Mouse (Mus musculus): ENCODE measurements at regions not wholly inside any gene's neighbourhood (a gene's known extent, or its start where the extent isn't known, plus 50 kb on each side); places are given as distances from the start of the nearest gene placed in this dataset.
A peak's percentile ranks its signal among the peaks of the same experiment; 100 is the strongest.

DNA sequence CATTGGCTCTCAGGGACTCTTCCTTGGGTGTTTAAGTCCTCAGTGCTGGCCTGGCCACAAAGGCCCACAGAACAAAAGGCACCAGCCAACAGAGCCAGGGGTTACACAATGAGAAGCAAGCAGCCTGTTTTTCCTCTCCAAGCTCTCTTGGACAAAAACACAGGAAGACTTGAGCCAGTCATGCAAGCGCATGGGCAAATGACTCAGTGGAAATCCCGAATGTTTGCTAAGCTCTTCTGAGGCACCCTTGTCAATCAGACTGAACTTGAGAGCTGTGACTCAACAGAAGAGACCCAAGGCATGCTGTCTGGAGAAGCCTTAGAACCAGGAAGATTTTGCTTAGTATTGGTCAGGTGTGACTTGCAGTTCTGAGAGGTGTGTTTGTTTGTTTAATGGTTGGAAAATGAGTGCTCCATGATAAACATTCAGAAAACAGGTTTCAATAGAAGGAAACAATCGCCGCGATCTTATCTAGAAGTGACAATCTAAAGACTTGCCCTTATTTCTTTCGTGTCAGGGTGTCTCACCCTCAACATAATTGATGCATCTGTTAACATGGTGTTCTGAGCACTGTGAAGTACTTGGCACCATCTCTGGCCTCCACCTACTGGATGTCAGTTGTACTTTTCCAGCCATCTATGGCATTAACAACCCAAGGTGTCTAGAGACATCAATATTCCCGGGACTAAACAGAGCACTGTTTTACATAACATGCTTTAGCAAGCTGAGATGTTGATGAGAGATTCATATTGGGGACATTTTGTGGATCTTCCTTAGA lies 124.0 kb upstream of the Tmc1 start:
- no peak for DNase-seq (ENCODE audit: low spot score)

DNA sequence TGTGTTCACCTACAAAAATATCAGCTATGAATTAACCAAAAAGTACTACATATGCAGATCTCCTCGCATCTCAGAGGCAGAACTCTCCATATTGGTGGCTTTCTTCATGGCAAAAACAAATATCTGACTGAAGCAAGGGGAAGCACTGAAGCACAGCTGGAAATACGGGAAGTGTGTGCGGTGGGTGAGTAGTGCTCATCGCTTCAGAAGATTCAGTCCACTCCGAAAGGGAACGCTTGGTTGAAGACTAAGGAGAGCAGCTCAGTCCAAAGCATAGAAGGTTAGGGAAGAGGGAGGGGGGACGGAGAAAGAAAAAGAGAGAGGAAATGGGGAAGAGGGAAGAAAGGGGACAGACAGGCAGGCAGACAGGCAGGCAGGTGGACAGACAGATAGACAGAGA lies 114.4 kb upstream of the Tmc1 start:
- no peak for DNase-seq (ENCODE audit: low spot score)

DNA sequence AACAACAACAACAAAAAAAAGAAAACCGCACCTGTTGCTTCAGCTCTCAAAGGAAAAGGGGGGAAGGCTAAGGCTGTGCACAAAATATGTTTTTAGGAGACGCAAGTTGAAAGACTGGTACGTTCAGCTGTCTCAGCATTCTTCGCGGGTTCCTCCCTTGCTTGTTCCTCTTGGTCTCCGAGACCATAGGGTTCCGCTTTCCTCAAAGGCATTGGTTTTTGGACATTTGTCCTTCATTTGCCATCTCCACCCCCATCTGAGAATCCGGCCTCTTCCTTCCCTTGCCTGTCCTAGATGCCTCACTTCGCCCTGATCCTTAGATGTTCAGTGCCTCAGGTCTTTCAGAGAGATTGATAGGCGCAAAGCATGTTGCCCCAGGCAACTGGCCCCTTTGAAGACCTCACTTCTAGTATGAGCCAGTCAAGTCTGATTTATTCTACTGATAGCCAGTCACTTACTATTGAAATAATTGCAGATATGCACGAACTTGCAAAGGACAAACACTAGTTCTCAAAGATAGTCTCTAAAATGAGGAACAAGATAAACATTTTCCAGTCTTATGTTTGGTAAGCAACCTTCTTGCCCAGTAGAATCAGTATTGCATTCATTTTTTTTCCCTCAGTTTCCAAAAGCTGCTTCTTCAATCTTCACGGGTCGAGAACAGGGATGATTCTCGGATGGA lies 112.6 kb upstream of the Tmc1 start:
- DNase-seq (ENCODE audit: low spot score) = no peak

- DNase-seq (ENCODE audit: low spot score) = no peak
These were observed 110.9 kb upstream of the Tmc1 start for GRCm38 (mm10) chr19:21064902-21065301.

DNA sequence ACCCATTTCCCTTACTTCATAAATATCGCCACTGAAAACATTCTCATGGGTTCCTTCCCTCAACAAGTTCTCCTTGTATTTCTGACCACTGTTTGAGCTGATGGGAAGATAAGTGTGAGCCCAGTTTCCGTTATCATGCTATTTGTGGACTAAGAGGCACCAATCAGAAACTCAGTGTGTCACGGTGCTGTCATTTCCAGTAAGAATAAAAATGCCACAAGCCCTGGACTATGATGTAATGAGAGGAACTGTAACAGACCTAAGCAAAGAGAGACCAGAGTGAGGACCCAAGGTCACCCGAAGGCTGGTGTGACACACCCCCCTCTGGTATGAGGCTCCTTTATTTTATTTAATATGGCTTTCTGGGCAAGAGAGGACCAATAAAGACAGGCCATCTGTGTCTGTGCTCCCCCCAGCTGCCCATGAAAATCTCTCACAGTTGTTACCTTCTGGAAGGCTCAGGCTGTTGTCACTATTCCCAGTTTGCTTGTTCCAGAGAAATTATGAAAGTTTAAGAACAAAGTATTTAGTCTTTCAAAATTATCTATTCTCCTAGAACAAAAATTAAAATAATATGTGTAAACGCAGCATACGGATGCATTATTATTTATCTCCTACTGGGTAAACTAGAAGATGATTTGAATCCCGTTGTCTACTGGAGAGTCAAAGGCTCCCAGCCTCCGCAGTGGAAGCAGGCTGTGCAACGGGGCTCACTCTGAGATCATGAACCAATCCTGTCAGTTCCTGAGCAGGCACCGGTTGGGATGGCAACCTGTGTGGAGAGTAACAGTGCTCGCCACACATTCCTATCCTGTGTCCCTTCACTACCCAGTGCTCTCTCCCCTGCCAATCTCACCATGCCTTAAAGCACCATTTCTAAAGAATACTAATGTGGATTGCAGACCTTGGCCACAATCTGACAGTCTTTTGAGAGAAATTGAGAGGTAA lies 99.9 kb upstream of the Tmc1 start:
- DNase-seq (ENCODE audit: low spot score) = no peak

- DNase-seq (ENCODE audit: low spot score) = no peak
These were observed 98.8 kb upstream of the Tmc1 start for GRCm38 (mm10) chr19:21052771-21053170.

DNA sequence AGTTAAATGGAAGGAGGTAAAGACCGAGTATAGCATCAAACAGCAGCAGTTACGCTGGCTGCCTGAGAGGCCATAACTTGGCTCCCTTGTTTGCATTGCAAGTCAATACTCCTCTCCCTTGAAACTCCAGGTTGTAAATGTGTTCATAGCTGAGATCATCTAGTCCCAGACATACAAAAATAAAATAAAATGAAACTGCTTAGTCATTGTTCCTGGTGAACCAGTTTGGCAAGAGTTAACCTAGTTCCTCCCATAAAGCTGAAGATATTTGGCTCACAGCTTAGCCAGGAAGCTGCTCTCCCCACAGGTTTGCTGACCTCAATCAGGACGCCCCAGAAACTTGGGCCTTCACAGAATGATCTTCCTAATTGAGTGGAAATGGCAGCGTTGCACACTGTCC lies 97.9 kb upstream of the Tmc1 start:
- no peak for DNase-seq (ENCODE audit: low spot score)

DNA sequence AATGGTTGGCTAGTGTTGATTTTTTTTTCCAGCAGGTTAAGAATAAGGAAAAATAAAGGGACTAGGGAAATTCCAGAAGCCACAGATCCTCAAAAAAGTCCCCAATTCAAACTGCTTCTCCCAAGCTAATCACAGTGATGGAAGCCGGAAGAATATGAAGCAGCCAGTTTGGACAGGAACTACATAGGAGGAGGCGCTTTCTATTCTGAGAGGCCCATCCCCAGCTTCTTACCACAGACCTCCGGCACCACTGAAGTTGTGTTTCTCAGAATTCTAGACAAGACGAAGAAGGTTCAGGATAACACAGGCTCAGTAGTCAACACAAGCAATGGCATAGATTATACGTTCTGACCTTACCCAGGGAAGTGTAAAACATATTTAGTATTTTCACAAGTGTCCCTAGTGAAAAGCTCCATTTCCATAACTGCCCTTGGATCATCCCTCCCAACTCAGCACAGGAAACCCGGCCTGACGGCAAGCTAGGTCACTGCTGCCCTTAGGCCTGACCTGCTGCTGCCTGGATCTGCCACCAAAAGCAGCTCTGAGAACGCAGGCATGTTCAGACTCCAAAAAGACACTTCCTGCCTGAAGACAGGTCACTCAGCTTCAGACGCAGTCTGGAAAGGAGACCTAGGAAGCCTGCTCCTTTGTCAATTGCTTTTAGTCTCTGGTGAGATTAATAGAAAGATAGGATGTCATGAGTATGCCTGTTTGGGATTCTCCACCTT lies 97.2 kb upstream of the Tmc1 start:
- no peak for DNase-seq (ENCODE audit: low spot score)

DNA sequence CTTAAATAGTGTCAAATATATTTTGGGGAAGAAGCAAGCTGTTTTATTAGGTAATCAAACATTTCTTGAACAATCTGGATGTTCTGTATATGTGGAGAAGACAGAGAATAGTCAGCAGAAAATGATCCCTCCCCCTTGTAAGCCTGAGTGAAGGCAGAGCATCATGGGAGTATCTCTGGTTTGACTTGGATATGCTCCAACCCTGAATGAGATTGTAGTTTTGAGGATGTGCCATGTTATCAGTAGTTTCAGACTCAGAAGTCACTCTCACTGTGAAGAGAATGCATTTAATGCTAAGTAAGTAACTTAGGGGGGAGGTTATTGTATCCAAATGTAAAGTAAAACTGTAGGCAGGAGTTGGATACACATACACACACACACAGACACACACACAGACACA lies 95.3 kb upstream of the Tmc1 start:
- DNase-seq (ENCODE audit: low spot score) = no peak

DNA sequence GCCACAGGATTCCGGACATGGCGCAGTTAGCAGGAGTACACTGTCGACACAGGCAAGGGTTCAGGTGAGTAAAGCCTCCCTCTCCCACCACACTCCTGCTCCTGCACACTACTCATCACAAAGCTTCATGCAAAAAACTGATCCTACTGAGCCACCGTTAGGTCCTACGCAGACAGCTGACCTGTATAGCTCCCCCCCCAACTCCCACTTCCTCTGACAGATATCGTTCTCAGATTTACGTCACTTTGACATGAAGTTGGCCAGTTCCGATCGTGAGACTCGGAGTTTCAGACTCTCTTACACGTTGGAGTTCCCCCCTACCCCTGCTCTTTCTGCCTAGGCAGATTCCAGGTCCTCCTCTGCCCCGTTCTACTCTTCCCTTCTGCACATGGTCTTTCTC lies 91.6 kb upstream of the Tmc1 start:
- no peak for DNase-seq (ENCODE audit: low spot score)

- DNase-seq (ENCODE audit: low spot score) = no peak
These were observed 90.0 kb upstream of the Tmc1 start for GRCm38 (mm10) chr19:21043958-21044357.

GRCm38 (mm10) chr19:21042536-21042935 lies 88.5 kb upstream of the Tmc1 start:
- DNase-seq (ENCODE audit: low spot score) = no peak

DNA sequence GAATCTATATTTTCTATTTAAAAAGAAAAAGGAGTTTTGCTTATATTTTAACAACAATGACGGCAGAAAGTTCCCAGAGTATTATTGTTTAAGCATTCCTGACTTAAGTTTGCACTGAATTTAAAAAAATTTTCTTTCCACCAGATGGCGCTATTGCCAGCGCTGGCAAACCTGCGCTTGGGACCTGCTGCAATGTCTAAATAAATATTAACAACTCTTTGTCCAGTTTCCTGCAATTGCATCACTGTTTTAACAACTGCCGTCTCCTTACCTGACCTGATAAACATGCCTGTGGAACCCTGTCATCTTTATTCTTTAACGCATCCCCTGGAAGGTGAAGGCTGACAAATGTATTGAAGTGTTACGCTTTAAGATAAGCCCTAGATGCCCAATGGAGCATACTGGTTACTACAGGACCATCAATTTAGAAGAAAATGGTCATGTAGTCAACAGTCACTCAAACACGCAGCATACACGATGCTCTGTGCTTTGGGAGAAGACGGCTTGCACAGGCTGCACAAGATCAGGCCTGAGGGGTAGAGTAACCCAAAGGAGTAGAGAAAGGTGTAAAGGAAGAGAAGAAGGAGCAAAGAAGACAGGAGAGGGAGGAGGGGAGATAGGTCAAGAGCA lies 83.6 kb upstream of the Tmc1 start:
- DNase-seq (ENCODE audit: low spot score) = no peak

DNA sequence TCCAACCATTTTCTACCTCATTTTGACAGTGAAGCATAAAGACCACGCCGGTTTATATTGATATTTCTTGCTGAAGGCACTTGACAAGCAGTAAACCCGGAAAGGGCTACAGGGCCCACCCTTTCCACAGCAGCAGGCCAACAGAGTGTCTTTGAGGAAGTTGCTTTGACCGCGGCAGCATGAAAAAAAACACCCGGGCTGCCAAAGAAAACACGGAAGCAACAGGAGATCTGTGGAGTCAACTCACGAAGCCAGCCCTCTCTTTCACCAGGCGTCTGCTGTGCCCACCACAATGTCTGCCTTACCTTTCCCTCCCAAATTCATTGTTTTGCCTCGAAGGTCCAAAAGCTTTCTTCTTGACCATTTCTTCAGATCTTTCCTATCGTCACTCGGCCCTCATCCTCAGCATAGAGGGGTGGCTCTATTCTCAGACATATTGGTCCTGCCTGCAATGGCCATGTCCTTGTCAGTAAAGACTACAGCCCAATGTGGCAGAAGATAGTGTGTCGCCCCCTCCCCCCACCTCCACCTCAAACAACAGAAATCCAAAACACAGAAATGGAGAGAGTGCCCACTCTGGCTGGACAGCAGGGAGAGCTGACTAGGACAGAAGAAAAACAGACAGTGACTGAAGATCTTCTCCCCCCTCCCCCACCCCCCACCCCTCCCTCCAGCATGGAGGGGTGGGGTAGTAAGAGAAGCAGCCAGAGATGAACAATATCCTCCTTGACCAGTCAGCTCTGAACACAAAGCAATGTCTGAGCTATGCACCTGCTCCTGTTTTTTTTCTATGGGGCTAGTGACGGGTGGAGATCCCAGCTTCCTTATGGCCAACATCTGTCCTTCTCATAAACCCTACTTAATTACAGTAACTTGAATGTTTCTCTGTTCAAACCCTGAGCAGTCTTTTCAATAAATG lies 82.8 kb upstream of the Tmc1 start:
- DNase-seq (ENCODE audit: low spot score) = peak; percentile 9

DNA sequence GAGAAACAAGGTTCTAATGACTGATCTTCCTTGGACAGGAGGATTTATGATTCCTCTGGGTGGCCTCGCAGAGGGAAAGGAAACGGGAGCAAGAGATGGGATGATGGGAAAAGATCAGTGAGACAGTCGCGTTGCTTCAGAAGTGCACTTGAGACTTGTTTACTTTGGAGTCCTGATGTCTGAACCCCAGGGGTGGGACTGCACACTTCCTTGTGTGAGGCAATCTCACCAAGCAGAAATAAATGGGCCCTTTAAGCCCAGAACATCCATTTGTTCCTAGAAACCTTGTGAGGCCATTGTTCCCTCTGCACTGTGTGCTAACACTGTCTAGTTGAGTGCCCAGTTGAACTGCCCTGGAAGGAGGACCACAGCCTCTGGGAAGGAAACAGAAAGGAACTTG lies 81.5 kb upstream of the Tmc1 start:
- DNase-seq (ENCODE audit: low spot score) = no peak

DNA sequence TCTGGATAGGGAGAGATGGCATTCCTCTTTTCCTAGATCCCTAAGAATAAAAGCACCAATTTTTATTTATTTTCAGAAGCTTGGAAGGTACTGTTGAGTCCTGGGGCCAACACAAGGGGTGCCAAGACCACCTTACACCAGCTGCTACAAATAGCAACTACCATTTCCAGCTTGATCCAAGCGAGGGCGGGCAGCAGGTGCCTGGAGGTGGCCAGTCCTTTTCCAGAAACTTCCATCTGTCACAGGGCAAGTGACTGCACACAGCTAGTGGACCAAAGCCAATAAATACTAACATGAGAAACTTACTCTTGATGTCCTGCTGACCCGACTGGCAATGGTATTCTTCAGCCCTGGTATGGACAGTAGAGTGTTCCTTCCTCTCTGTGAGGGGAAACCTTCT lies 80.0 kb upstream of the Tmc1 start:
- DNase-seq (ENCODE audit: low spot score) = no peak

DNA sequence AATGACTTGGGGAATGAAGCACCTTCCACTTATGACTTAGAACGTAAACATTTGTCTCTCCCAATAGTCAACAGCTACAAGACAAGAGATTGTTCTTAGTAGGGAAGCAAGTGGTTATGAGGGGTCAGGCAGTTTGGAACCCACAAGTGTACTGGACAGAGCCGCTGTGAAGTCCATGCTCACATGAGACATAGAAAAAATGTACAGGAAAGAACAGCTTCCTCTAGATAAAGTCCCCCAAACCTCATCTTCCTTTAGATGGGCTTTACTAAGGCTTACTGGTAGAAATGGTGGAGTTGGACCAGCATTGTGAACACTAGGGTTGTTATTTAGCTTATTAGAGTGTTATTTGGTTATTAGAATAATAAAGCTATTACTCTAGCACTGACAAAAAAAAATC lies 78.6 kb upstream of the Tmc1 start:
- DNase-seq (ENCODE audit: low spot score) = no peak

- DNase-seq (ENCODE audit: low spot score) = no peak
These were observed 77.8 kb upstream of the Tmc1 start for GRCm38 (mm10) chr19:21031768-21032308.

GRCm38 (mm10) chr19:21030971-21031370 lies 77.0 kb upstream of the Tmc1 start:
- no peak for DNase-seq (ENCODE audit: low spot score)

GRCm38 (mm10) chr19:21028981-21029380 lies 75.0 kb upstream of the Tmc1 start:
- DNase-seq (ENCODE audit: low spot score) = no peak
